Mouse (Mus musculus) layer of hippocampus, adult 2 months (tissue): ENCODE measurements around the gene Bnipl. TPM values are rescaled to one million over a fixed set of nuclear protein-coding genes. Genes with fewer than 3 reads are reported as not detected.

Experiments used
- DNase-seq, 2 experiments: peaks; one replicate each; pipeline ENCODE4 v3.0.0; 2022; ENCODE audit warnings: low spot score in 2 of 2
- H3K27ac ChIP-seq: fragments of 200-600 bp; 2 replicates; pipeline ENCODE4 v1.8.1; 2022
- H3K4me3 ChIP-seq: fragments of 200-600 bp; 2 replicates; pipeline ENCODE4 v1.8.1; 2022; ENCODE audit warnings: mild to moderate bottlenecking
- CTCF ChIP-seq: fragments of 200-600 bp; conservative IDR thresholded peaks from 2 replicates; pipeline ENCODE4 v1.8.1; 2022; ENCODE audit warnings: antibody characterized with exemption, mild to moderate bottlenecking, moderate library complexity
- total RNA-seq, 2 experiments: library from RNA; stranded (reverse); gene quantifications; 2 replicates each; pipeline ENCODE4 v1.2.3; 2021

Gene Bnipl
- total RNA-seq, 2 experiments from 2014 or later, result 0.37 to 0.69 TPM

GRCm38 (mm10) chr3:95285390-95285789 is 34.4 kb upstream of the Bnipl start:
- TF ChIP-seq CTCF, result no peak
- DNase-seq, result no peak
- Histone ChIP-seq H3K4me3 (peak overlapping the region; percentile 75; the same call in 1 of the 2 replicates), H3K27ac (no peak overlapping the region; the same call in 1 of the 2 replicates)

- H3K4me3 ChIP-seq, result peak overlapping the region; percentile 75
- H3K27ac ChIP-seq, result peak overlapping the region; percentile 96
- no peak for DNase-seq
- TF ChIP-seq CTCF, result no peak
Observed at GRCm38 (mm10) chr3:95284501-95285281, 33.7 kb upstream of the Bnipl start.

GRCm38 (mm10) chr3:95284062-95284461 is 33.1 kb upstream of the Bnipl start:
- peak overlapping the region; percentile 96 for H3K27ac ChIP-seq
- TF ChIP-seq CTCF, result no peak
- DNase-seq, result no peak
- peak overlapping the region; percentile 75 for H3K4me3 ChIP-seq

GRCm38 (mm10) chr3:95283589-95283941 is 32.6 kb upstream of the Bnipl start:
- H3K27ac ChIP-seq, result peak overlapping the region; percentile 96
- H3K4me3 ChIP-seq, result peak overlapping the region; percentile 75
- DNase-seq, result no peak
- TF ChIP-seq CTCF, result no peak

GRCm38 (mm10) chr3:95282865-95283588 is 32.0 kb upstream of the Bnipl start:
- TF ChIP-seq CTCF, result peak; percentile 59
- peak overlapping the region; percentile 96 for H3K27ac ChIP-seq
- H3K4me3 ChIP-seq, result peak overlapping the region; percentile 75
- DNase-seq, result peak; percentile 74 to 77

GRCm38 (mm10) chr3:95282381-95282864 is 31.4 kb upstream of the Bnipl start:
- no peak for DNase-seq

GRCm38 (mm10) chr3:95281216-95282126 is 30.5 kb upstream of the Bnipl start, which contains the start of the genes Mindy1 and Prune1:
Gene Mindy1, plus strand, starts transcription at chr3:95281345.
Gene Prune1, minus strand, starts transcription at chr3:95282076.
- peak; percentile 98 for DNase-seq
- peak within 1 kb of the TSS; percentile 96 for H3K27ac ChIP-seq
- peak within 1 kb of the TSS; percentile 75 for H3K4me3 ChIP-seq
- TF ChIP-seq CTCF, result peak; percentile 66

More at GRCm38 (mm10) chr3:95282381-95282864, 31.4 kb upstream of the Bnipl start:
- Histone ChIP-seq H3K4me3 (peak overlapping the region; percentile 75), H3K27ac (peak overlapping the region; percentile 96)
- TF ChIP-seq CTCF, result no peak

GRCm38 (mm10) chr3:95280747-95281146 is 29.8 kb upstream of the Bnipl start:
- H3K27ac ChIP-seq, result peak overlapping the region; percentile 96
- DNase-seq, result no peak
- no peak; the same call in 1 of the 2 replicates for TF ChIP-seq CTCF
- H3K4me3 ChIP-seq, result peak overlapping the region; percentile 75

- Histone ChIP-seq H3K27ac (no peak overlapping the region), H3K4me3 (no peak overlapping the region)
- DNase-seq, result no peak
- no peak for TF ChIP-seq CTCF
Observed at GRCm38 (mm10) chr3:95277149-95277551, 26.2 kb upstream of the Bnipl start.

GRCm38 (mm10) chr3:95276428-95276934 is 25.5 kb upstream of the Bnipl start:
- no peak for DNase-seq
- no peak for TF ChIP-seq CTCF
- Histone ChIP-seq H3K4me3 (no peak overlapping the region), H3K27ac (no peak overlapping the region)

GRCm38 (mm10) chr3:95275161-95275560 is 24.2 kb upstream of the Bnipl start:
- H3K4me3 ChIP-seq, result no peak overlapping the region
- H3K27ac ChIP-seq, result no peak overlapping the region
- TF ChIP-seq CTCF, result no peak
- no peak for DNase-seq

GRCm38 (mm10) chr3:95274453-95274852 is 23.5 kb upstream of the Bnipl start:
- H3K27ac ChIP-seq, result no peak overlapping the region
- 0 out of 2 replicates have a peak, but pooled peaks have one; percentile 14 for TF ChIP-seq CTCF
- no peak for DNase-seq
- H3K4me3 ChIP-seq, result no peak overlapping the region
